In the genomic region with DNA sequence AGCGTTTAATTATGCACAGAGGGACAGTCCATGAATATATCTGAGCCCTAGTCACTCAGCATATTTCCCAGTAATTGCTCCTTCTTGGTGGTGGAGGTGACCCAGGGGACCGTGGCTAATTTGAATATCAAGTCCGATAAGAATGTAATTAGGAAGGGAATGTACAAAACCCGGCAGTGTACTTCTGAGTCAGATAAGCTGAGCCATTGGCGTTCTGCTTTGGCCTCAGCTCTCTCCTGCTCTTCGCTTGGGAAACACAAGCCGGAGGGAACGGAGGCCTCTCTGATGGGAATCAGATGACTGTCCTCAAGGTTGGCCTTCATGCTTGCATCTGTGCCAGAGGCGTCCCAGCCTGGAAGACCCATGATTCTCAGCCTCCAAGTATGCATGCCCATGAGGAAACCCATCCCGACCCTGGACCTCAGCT, we compare ENCODE assay signal across 15 mouse cellular contexts. TPM values are rescaled to one million over a fixed set of nuclear protein-coding genes. Genes with fewer than 3 reads are reported as not detected.
DNase-seq lines count a peak whose midpoint lies in the region; ATAC-seq and TF ChIP-seq lines count a peak whose summit lies in the region.
"Had no signal": no experiment of that assay in that cellular context is flagged by ENCODE, and none has a peak within 500 bp of the region (broad histone marks: within the 10 kb centered on the region; RNA-seq: fewer than 3 reads in every experiment).

No protein-coding gene starts in this region.

- WGBS in heart, adult 2 months = 48% methylated on average over 10 of the region's 10 CpGs
- WGBS in heart, embryonic 12.5 days = 61% methylated on average over 10 of the region's 10 CpGs
- 22% methylated on average over 10 of the region's 10 CpGs for WGBS in heart, postnatal 0 days
- WGBS in midbrain, embryonic 15.5 days = 50% methylated on average over 10 of the region's 10 CpGs

- H3K79me2 ChIP-seq in heart, adult 2 months (replicated peaks; ENCODE audit: control insufficient read depth, insufficient read depth, low read length) = no peaks in the 10 kb centered on the region

- no peak overlapping the region for H3K4me3 ChIP-seq in heart, adult 2 months
- no peak overlapping the region for H3K4me3 ChIP-seq in heart, embryonic 12.5 days
- H3K4me3 ChIP-seq in heart, postnatal 0 days (ENCODE audit: low read depth, low read length) = no peak overlapping the region
- H3K4me3 ChIP-seq in midbrain, embryonic 15.5 days = no peak overlapping the region
- H3K4me3 ChIP-seq: embryonic facial prominence, embryonic 13.5 days; megakaryocyte, embryonic 14.5 days had no signal

- H3K36me3 ChIP-seq in heart, adult 2 months (ENCODE audit: control insufficient read depth, insufficient read depth, low read length) = no peaks in the 10 kb centered on the region
- no peaks in the 10 kb centered on the region for H3K36me3 ChIP-seq in heart, embryonic 12.5 days
- no peaks in the 10 kb centered on the region for H3K36me3 ChIP-seq in heart, postnatal 0 days (replicated peaks; ENCODE audit: control insufficient read depth, insufficient read depth, low read length)
- no peaks in the 10 kb centered on the region for H3K36me3 ChIP-seq in midbrain, embryonic 15.5 days (replicated peaks)
- H3K36me3 ChIP-seq: embryonic facial prominence, embryonic 13.5 days had no signal

- peak overlapping the region; percentile 67 for H3K27ac ChIP-seq in heart, adult 2 months
- H3K27ac ChIP-seq in heart, embryonic 12.5 days (ENCODE audit: poor library complexity, severe bottlenecking) = no peak overlapping the region
- peak overlapping the region; percentile 87 for H3K27ac ChIP-seq in heart, postnatal 0 days (ENCODE audit: low read depth)
- H3K27ac ChIP-seq in midbrain, embryonic 15.5 days = peak overlapping the region; percentile 44; the same call in 1 of the 2 replicates

- peak overlapping the region; percentile 29; the same call in 1 of the 2 replicates for H3K9ac ChIP-seq in heart, adult 2 months (ENCODE audit: low read depth, low read length)
- no peak overlapping the region for H3K9ac ChIP-seq in heart, embryonic 12.5 days
- no peak overlapping the region for H3K9ac ChIP-seq in heart, postnatal 0 days (replicated peaks; ENCODE audit: low read depth, low read length)
- no peak overlapping the region for H3K9ac ChIP-seq in midbrain, embryonic 15.5 days
- H3K9ac ChIP-seq: embryonic facial prominence, embryonic 13.5 days had no signal

- no peak for ATAC-seq in heart, embryonic 12.5 days (ENCODE audit: insufficient number of reproducible peaks, low FRiP score)
- ATAC-seq in heart, postnatal 0 days (ENCODE audit: insufficient read depth, low read depth) = peak; percentile 76
- ATAC-seq in midbrain, embryonic 15.5 days (replicated peaks) = 0 out of 2 replicates have a peak, but pooled peaks have one; percentile 52
- ATAC-seq: forebrain, embryonic 16.5 days had no signal

- peak; percentile 95; the same call in 1 of the 2 replicates for TF ChIP-seq EP300 in heart, adult 2 months (IDR thresholded peaks at IDR 0.05; ENCODE audit: insufficient read depth, low read depth, low read length)
- peak; percentile 88 for TF ChIP-seq EP300 in heart, postnatal 0 days (IDR thresholded peaks at IDR 0.05; ENCODE audit: low read depth)

- intact Hi-C loops in heart, adult 2 months (cut with DNase I) = no loop called here

- TF ChIP-seq POLR2A in heart, adult 2 months (IDR thresholded peaks at IDR 0.05; ENCODE audit: insufficient read depth, low read depth, low read length) = 0 out of 2 replicates have a peak, but pooled peaks have one; percentile 0
- TF ChIP-seq POLR2A in brain, embryonic 14.5 days (IDR thresholded peaks at IDR 0.05; ENCODE audit: borderline replicate concordance, extremely low read depth, insufficient read depth, insufficient read length, poor library complexity, severe bottlenecking) = no peak

- peaks cover 5% of the 10 kb centered on the region for H3K4me1 ChIP-seq in heart, adult 2 months (ENCODE audit: control insufficient read depth, insufficient read depth, low read length)
- H3K4me1 ChIP-seq in heart, embryonic 12.5 days (replicated peaks) = peaks cover 7% of the 10 kb centered on the region
- peaks cover 21% of the 10 kb centered on the region for H3K4me1 ChIP-seq in heart, postnatal 0 days (ENCODE audit: control insufficient read depth, insufficient read depth)
- H3K4me1 ChIP-seq in midbrain, embryonic 15.5 days = peaks cover 22% of the 10 kb centered on the region; the same call in 1 of the 2 replicates

- TF ChIP-seq CTCF in heart, adult 2 months (IDR thresholded peaks at IDR 0.05) = no peak
- TF ChIP-seq CTCF in brain, embryonic 14.5 days (IDR thresholded peaks at IDR 0.05; ENCODE audit: borderline replicate concordance, extremely low read depth, insufficient read depth, insufficient read length) = no peak
- no peak for TF ChIP-seq CTCF in heart, postnatal 0 days (IDR thresholded peaks at IDR 0.05; ENCODE audit: low read depth)

- peaks cover 3% of the 10 kb centered on the region; the same call in 1 of the 2 replicates for H3K9me3 ChIP-seq in heart, embryonic 12.5 days (replicated peaks)
- peaks cover 6% of the 10 kb centered on the region; the same call in 1 of the 2 replicates for H3K9me3 ChIP-seq in heart, postnatal 0 days (replicated peaks; ENCODE audit: control insufficient read depth, low read length)
- H3K9me3 ChIP-seq in midbrain, embryonic 15.5 days = no peaks in the 10 kb centered on the region

- no peaks in the 10 kb centered on the region for H3K27me3 ChIP-seq in heart, adult 2 months (ENCODE audit: control insufficient read depth, insufficient read depth, low read length)
- peaks cover 60% of the 10 kb centered on the region for H3K27me3 ChIP-seq in heart, embryonic 12.5 days (replicated peaks)
- no peaks in the 10 kb centered on the region for H3K27me3 ChIP-seq in heart, postnatal 0 days (ENCODE audit: control insufficient read depth, insufficient read depth, low read length)
- H3K27me3 ChIP-seq in midbrain, embryonic 15.5 days (replicated peaks) = no peaks in the 10 kb centered on the region
- H3K27me3 ChIP-seq: embryonic facial prominence, embryonic 13.5 days had no signal

- DNase-seq in heart, adult 2 months = peak; percentile 64 to 81
- DNase-seq in brain, embryonic 14.5 days (ENCODE audit: low read depth) = peak; percentile 76
- DNase-seq in heart, postnatal 0 days (ENCODE audit: low spot score) = peak; percentile 82
- no peak for DNase-seq in retina, postnatal 1 day
- DNase-seq in right cerebral cortex, adult 2 months (ENCODE audit: low spot score in 2 of 2) = no peak
- DNase-seq: cerebellum, postnatal 14 days; kidney, adult 8-10 months; lung, adult 18-20 months; right cerebral cortex, postnatal 25 days had no signal

- H3K4me2 ChIP-seq in heart, embryonic 12.5 days = no peak overlapping the region
- no peak overlapping the region for H3K4me2 ChIP-seq in heart, postnatal 0 days (ENCODE audit: low read depth, low read length)
- H3K4me2 ChIP-seq in midbrain, embryonic 15.5 days = no peak overlapping the region
- H3K4me2 ChIP-seq: embryonic facial prominence, embryonic 13.5 days had no signal

RNA-seq across cellular contexts. Expression of a gene that starts 54.8 kb away (rescaled TPM):
- total RNA-seq in heart, adult 2 months (2021) = not detected
- polyA plus RNA-seq in heart, adult 2 months (2012; rRNA removed) = 0.10 and 0.15 TPM in 2 replicates
- polyA plus RNA-seq in heart, embryonic 12.5 days (2016; fragmentation: Nextera tagmentation; extraction: Ambion mirVana) = not detected in 2 replicates
- 0.09 and 0.12 TPM in 2 replicates for polyA plus RNA-seq in brain, embryonic 14.5 days (2012; rRNA removed)
- total RNA-seq in heart, postnatal 0 days (2014; rRNA removed; ENCODE audit: low replicate concordance) = 0.08 TPM in 1 of 2 replicates, not detected in the other
- polyA plus RNA-seq in heart, postnatal 0 days (2015; fragmentation: Nextera tagmentation; extraction: Ambion mirVana) = not detected in 2 replicates
- not detected in 2 replicates for polyA plus RNA-seq in midbrain, embryonic 15.5 days (2015; fragmentation: Nextera tagmentation; extraction: Ambion mirVana)
- total RNA-seq: neutrophil, adult 5-6 weeks had no signal
- polyA plus RNA-seq: embryonic facial prominence, embryonic 13.5 days; forebrain, embryonic 16.5 days had no signal

Comparison
In these comparisons a context has a peak if more than half of its experiments do, and no peak if none do; other contexts are left out.
1. DNase-seq: peak in heart, adult 2 months (2 of 2), brain, embryonic 14.5 days (single experiment) and heart, postnatal 0 days (single experiment); none in retina, postnatal 1 day (single experiment) and right cerebral cortex, adult 2 months (0 of 2).